Mouse (Mus musculus) hindbrain, embryonic 16.5 days (tissue): ENCODE data around the gene Ces1e. TPM values are rescaled to one million over a fixed set of nuclear protein-coding genes. Genes with fewer than 3 reads are reported as not detected.

Source experiments
- ATAC-seq: fragments of 200-750 bp; cut with Nextera tagmentation; 2 replicates; pipeline ENCODE4 v1.8.0; 2017; ENCODE audit warnings: moderate TSS enrichment, moderate library complexity
- H3K27ac ChIP-seq: fragments of 300-500 bp; sonication (generic); 2 replicates; pipeline ENCODE4 v1.5.1; 2014; ENCODE audit warnings: low read depth, mild to moderate bottlenecking, control low read depth, low read length, moderate library complexity
- H3K27me3 ChIP-seq: fragments of 300-500 bp; sonication (generic); replicated peaks from 2 replicates; pipeline ENCODE4 v1.6.1; 2014; ENCODE audit warnings: low read length; ENCODE audit not compliant: control insufficient read depth, insufficient read depth
- H3K36me3 ChIP-seq: fragments of 300-500 bp; sonication (generic); 2 replicates; pipeline ENCODE4 v1.6.1; 2014; ENCODE audit warnings: mild to moderate bottlenecking, low read length, moderate library complexity, mixed read lengths; ENCODE audit not compliant: control insufficient read depth, insufficient read depth
- H3K4me1 ChIP-seq: fragments of 300-500 bp; sonication (generic); 2 replicates; pipeline ENCODE4 v1.6.1; 2014; ENCODE audit warnings: low read depth, low read length; ENCODE audit not compliant: control insufficient read depth, insufficient read depth
- H3K4me2 ChIP-seq: fragments of 300-500 bp; sonication (generic); 2 replicates; pipeline ENCODE4 v1.6.1; 2014; ENCODE audit warnings: mild to moderate bottlenecking, low read length, control low read depth, moderate library complexity
- H3K4me3 ChIP-seq: fragments of 300-500 bp; sonication (generic); 2 replicates; pipeline ENCODE4 v1.5.1; 2014; ENCODE audit warnings: mild to moderate bottlenecking, low read length, control low read depth, moderate library complexity
- H3K9ac ChIP-seq: fragments of 300-500 bp; sonication (generic); 2 replicates; pipeline ENCODE4 v1.6.1; 2014; ENCODE audit warnings: low read depth, mild to moderate bottlenecking, control low read depth, low read length, moderate library complexity
- H3K9me3 ChIP-seq: fragments of 300-500 bp; sonication (generic); 2 replicates; pipeline ENCODE4 v1.6.1; 2014; ENCODE audit warnings: mild to moderate bottlenecking, low read length, moderate library complexity; ENCODE audit not compliant: control insufficient read depth
- WGBS: fragments of 180-500 bp; shearing (Covaris S2); extraction: QIAGEN DNeasy Blood & Tissue Kit; methylation state at CpG from one replicate; pipeline ENCODE4 v1.1.7; 2014; 5-methylcytosine and 5-hydroxymethylcytosine counted together
- polyA plus RNA-seq: library from polyadenylated mRNA; unstranded; fragments of >200 nt; fragmentation: Nextera tagmentation; extraction: Ambion mirVana; gene quantifications from 2 replicates; pipeline ENCODE4 v1.2.1, GENCODE M21; 2015

Ces1e gene
- not detected in 2 replicates for polyA plus RNA-seq

DNA sequence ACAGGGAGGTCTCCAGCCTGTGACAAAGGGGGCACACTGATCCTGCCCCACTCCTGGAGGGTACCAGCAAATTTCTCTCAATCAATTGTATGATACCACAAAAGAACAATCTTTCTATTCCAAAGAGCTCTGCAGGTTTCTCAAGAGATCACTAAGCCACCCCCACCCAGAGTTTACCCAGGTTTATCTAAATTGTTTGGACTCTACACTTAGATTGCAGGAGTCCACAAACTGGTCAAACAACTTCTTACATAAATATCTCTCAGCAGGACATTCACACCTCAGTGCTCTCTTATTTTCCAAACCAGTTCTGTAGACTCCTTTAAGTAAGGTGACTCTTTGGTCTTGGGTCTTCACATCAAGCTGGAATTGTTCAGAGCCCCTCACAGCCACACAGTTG, at the start of gene Ces1e:
Gene Ces1e (minus strand): TSS at position 174 of the 400 bp plus-strand sequence.
- H3K4me1 ChIP-seq = no peaks in the 10 kb centered on the region

DNA sequence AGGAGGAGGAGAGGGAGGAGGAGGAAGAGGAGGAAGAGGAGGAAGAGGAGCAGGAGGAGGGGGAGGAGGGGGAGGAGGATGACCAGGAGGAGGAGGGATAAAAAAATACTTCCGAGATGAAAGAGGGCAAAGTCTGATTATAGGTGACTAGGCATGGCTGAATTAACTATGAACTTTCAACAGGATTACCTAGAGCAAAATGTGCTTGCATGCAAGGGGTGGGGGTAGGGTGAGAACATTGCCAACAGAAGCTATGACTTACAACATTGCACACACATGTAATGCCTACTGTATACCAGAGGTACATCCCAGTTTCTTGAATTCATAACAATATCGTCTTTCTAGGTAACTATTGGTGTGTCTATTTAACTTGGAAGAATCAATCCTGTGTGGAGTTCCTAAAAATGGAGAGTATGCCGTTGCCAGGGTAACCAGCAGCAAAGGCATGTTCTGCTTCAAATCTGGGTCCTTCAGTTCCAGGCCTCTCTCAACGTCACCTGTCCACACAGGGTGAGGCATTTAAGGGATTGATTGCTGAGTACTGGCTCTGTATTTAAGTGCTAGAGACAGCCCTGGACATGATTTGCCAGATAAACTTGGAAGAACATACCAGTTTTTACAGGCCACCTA, 48.9 kb upstream of the Ces1e start:
- ATAC-seq = no peak
- Histone ChIP-seq H3K4me2 (no peak overlapping the region), H3K27ac (no peak overlapping the region), H3K27me3 (no peaks in the 10 kb centered on the region), H3K9me3 (no peaks in the 10 kb centered on the region), H3K36me3 (no peaks in the 10 kb centered on the region), H3K4me3 (no peak overlapping the region), H3K9ac (no peak overlapping the region), H3K4me1 (no peaks in the 10 kb centered on the region)
- 69% methylated on average over 4 of the region's 4 CpGs for WGBS

More for the DNA sequence above, at the start of gene Ces1e:
- Histone ChIP-seq H3K4me3 (no peak within 1 kb of the TSS), H3K36me3 (no peaks in the 10 kb centered on the region), H3K27ac (no peak within 1 kb of the TSS), H3K27me3 (no peaks in the 10 kb centered on the region), H3K4me2 (no peak within 1 kb of the TSS), H3K9ac (no peak within 1 kb of the TSS), H3K9me3 (no peaks in the 10 kb centered on the region)
- ATAC-seq = no peak

DNA sequence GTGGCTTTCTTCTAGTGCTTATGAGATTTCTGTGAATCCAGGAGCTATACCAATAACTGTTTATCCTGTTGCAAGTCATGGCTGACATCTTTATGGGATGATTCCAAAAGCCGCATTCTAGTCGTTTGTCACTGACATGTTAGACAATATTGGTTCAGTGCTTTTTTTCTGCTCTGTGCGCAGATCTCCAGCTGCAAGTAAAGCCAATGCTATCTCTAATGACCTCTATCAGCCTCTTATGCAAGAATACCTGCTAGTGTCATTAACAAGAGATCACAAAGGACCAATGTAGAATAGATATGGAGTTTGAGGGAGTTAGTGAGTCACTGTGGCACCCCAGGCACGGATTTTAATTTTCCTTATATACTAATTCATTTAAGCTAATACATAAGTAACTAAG, 45.2 kb upstream of the Ces1e start:
- Histone ChIP-seq H3K36me3 (no peaks in the 10 kb centered on the region), H3K4me1 (no peaks in the 10 kb centered on the region), H3K27me3 (no peaks in the 10 kb centered on the region), H3K27ac (no peak overlapping the region), H3K9ac (no peak overlapping the region), H3K4me2 (no peak overlapping the region), H3K4me3 (no peak overlapping the region), H3K9me3 (no peaks in the 10 kb centered on the region)
- 79% methylated on average over 4 of the region's 4 CpGs for WGBS
- ATAC-seq = no peak

DNA sequence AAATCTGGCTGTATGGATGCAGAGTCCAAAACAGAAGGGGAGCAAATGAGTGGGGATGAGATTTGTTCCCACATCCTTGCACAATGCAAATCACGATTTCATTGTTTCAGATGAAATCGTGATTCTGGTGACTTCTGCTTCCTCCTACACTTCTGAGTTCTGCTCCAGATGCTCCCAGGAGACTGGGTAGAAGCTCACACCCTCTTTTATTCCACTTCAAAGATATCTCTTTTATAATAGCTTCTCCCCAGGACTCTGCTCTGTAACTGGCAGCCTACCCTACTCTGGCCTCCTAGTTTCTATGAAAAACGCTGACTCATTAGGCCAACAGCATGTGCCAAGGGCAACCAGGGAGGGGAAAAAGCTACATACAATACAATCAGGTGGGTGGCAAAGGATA, 43.9 kb upstream of the Ces1e start:
- WGBS = 82% methylated on average over 3 of the region's 3 CpGs
- H3K27me3 ChIP-seq = no peaks in the 10 kb centered on the region
- H3K4me2 ChIP-seq = no peak overlapping the region
- no peak overlapping the region for H3K4me3 ChIP-seq
- H3K9me3 ChIP-seq = no peaks in the 10 kb centered on the region
- no peaks in the 10 kb centered on the region for H3K4me1 ChIP-seq
- no peak for ATAC-seq
- no peak overlapping the region for H3K9ac ChIP-seq
- no peaks in the 10 kb centered on the region for H3K36me3 ChIP-seq
- no peak overlapping the region for H3K27ac ChIP-seq

DNA sequence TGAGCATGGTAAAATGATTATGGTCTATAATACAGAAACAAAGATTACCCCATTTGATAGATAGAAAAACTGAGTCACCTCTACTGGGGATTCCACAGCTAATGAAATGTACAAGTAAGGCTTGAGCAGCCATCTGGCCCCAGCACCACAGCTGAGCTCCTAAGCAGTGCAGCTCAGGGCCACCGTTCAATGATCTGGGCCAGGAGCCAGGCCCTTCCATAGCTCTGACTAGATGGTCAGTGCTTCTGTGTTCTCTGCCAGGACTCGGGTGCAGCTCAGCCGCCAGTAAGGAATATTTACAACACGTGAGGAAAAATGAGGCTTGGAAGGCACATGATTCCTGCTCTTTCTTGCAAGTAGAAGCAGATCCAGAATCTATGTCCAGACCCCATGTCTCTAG, 43.3 kb upstream of the Ces1e start:
- no peaks in the 10 kb centered on the region for H3K36me3 ChIP-seq
- H3K4me1 ChIP-seq = no peaks in the 10 kb centered on the region
- 85% methylated on average over 4 of the region's 4 CpGs for WGBS
- H3K9me3 ChIP-seq = no peaks in the 10 kb centered on the region
- H3K4me2 ChIP-seq = no peak overlapping the region
- H3K4me3 ChIP-seq = no peak overlapping the region
- no peak overlapping the region for H3K9ac ChIP-seq
- ATAC-seq = no peak
- H3K27ac ChIP-seq = no peak overlapping the region
- no peaks in the 10 kb centered on the region for H3K27me3 ChIP-seq

DNA sequence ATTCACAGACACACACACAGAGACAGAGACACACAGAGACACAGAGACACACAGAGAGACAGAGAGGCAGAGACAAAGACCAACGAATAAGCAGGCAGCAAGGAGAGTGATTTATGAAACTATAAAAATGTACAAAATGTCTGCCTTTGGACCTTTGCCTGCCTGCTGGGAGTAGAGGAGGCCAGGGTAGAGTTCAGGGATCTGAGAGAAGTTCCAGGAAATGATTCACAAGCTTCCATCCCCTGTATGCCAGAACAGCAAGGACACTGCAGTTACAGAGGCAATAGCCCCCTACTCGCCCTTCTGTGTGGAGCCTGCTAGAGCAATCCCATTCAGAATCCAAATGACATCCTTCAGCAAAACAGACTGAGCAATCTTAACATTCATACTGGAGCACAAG, 32.0 kb upstream of the Ces1e start:
- H3K4me1 ChIP-seq = no peaks in the 10 kb centered on the region
- 60% methylated on average over 2 of the region's 2 CpGs for WGBS
- no peak overlapping the region for H3K4me2 ChIP-seq
- no peak overlapping the region for H3K9ac ChIP-seq
- H3K36me3 ChIP-seq = no peaks in the 10 kb centered on the region
- no peaks in the 10 kb centered on the region for H3K27me3 ChIP-seq
- ATAC-seq = no peak
- no peaks in the 10 kb centered on the region for H3K9me3 ChIP-seq
- no peak overlapping the region for H3K27ac ChIP-seq
- H3K4me3 ChIP-seq = no peak overlapping the region

DNA sequence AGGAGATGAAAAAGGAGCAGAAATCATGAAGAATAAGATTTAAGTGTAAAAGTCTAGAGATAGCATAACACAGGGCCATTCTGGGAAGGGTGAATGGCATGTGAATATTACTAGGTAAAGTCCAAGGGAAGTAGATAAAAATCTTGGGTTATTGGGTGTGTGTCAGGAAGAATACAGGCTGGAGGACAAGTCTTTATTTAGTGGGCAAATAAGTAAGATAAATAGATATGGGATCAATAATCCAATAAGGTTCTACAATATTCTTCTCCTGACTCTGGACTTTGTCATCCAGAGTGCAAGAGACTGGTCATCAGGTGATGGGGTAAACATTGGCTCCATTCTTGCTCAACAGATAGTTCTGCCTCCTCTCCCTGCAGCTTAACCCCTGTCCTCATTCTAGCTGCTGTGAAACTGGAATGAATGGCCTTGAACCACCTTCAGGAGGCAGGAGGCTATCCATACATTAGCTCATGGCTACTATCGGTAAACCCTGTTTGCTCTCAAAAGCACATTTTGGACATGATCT, 23.0 kb upstream of the Ces1e start:
- ATAC-seq = no peak
- H3K9me3 ChIP-seq = no peaks in the 10 kb centered on the region
- no peak overlapping the region for H3K4me3 ChIP-seq
- H3K4me2 ChIP-seq = no peak overlapping the region
- H3K27me3 ChIP-seq = no peaks in the 10 kb centered on the region
- 96% methylated on average over 1 of the region's 1 CpGs for WGBS
- no peaks in the 10 kb centered on the region for H3K4me1 ChIP-seq
- H3K9ac ChIP-seq = no peak overlapping the region
- H3K36me3 ChIP-seq = no peaks in the 10 kb centered on the region
- H3K27ac ChIP-seq = no peak overlapping the region

DNA sequence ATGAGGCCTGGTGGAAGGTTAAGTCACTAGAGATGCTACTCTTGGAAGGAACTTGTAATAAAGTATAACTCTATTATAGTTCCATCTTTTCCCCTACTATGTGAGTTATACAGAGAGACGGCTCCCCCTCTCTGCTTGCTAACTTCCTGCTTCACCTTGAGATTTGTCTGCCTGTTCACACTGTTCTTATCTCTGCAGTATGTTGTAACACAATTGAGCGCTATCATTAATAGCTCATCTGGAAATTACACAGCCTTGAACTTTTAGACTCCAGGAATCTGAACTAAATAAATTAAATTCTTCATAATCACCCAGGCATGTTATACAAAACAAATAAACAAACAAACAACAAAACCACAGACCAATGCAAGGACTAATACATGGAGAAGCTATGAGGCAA, 16.6 kb upstream of the Ces1e start:
- Histone ChIP-seq H3K4me3 (no peak overlapping the region), H3K9me3 (peaks cover 2% of the 10 kb centered on the region; the same call in 1 of the 2 replicates), H3K4me1 (no peaks in the 10 kb centered on the region), H3K4me2 (no peak overlapping the region), H3K9ac (no peak overlapping the region), H3K27ac (no peak overlapping the region), H3K27me3 (no peaks in the 10 kb centered on the region), H3K36me3 (no peaks in the 10 kb centered on the region)
- no peak for ATAC-seq
- WGBS = 92% methylated on average over 2 of the region's 2 CpGs

DNA sequence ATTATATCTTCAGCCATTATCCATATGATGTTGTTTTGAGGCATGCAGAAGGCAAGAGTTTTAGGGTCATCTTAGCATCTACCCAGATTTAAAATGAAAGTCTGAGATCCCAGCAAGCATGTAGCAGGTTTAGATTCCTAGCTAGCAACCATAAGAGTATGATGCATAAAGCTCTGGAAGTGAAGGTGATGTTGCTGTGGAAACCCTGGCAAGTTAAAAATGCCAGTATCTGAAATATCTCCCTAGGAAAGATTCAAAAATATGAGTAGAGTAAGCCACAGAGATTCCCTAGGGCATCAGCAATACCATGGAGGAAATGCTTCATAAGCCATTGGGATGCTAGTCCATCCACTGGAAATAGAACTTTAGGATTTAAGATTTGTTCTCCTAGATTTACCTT, 10.5 kb upstream of the Ces1e start:
- Histone ChIP-seq H3K4me1 (no peaks in the 10 kb centered on the region), H3K9me3 (peaks cover 2% of the 10 kb centered on the region; the same call in 1 of the 2 replicates), H3K9ac (no peak overlapping the region), H3K27me3 (no peaks in the 10 kb centered on the region), H3K4me3 (no peak overlapping the region), H3K4me2 (no peak overlapping the region), H3K27ac (no peak overlapping the region), H3K36me3 (no peaks in the 10 kb centered on the region)
- no peak for ATAC-seq
